Mouse (Mus musculus): ENCODE data around the gene Hist2h2ac. TPM values are rescaled to one million over a fixed set of nuclear protein-coding genes. Genes with fewer than 3 reads are reported as not detected.

Hist2h2ac gene
- polyA plus RNA-seq, 2 experiments from 2014 or later = 8.1 to 16.9 TPM

Other genes with a start within 250 kb of the Hist2h2ac start
- gene Plekho1, start 224.9 kb downstream of the Hist2h2ac start, polyA plus RNA-seq (2017; shearing (Covaris generic)) = 10 to 100 TPM; 11.5 to 14.0 TPM
- 10 to 100 TPM; 22.0 to 26.8 TPM for gene Vps45, start 162.4 kb downstream of the Hist2h2ac start, polyA plus RNA-seq (2017; shearing (Covaris generic))
- gene Otud7b, start 116.4 kb downstream of the Hist2h2ac start, polyA plus RNA-seq (2017; shearing (Covaris generic)) = 10 to 100 TPM; 16.6 to 20.0 TPM
- gene Mtmr11, start 58.9 kb downstream of the Hist2h2ac start, polyA plus RNA-seq (2017; shearing (Covaris generic)) = 1 to 10 TPM in 1 of 2 experiments, under 1 TPM in 1; 0.95 to 3.8 TPM
- 100 to 1,000 TPM; 127 to 153 TPM for gene Sf3b4, start 48.5 kb downstream of the Hist2h2ac start, polyA plus RNA-seq (2017; shearing (Covaris generic))
- 1 to 10 TPM; 2.4 to 2.7 TPM for gene Sv2a, start 39.7 kb downstream of the Hist2h2ac start, polyA plus RNA-seq (2017; shearing (Covaris generic))
- 10 to 100 TPM; 23.2 to 32.3 TPM for gene Bola1, start 1.2 kb downstream of the Hist2h2ac start, polyA plus RNA-seq (2017; shearing (Covaris generic))
- 1 to 10 TPM in 1 of 2 experiments, under 1 TPM in 1; 0.87 to 3.8 TPM for gene Hist2h2ab, start 1.0 kb downstream of the Hist2h2ac start, polyA plus RNA-seq (2017; shearing (Covaris generic))
- 1 to 10 TPM; 4.7 to 5.5 TPM for gene Hist2h2be, start 239 bp upstream of the Hist2h2ac start, polyA plus RNA-seq (2017; shearing (Covaris generic))
- gene Hist2h3c2, start 18.2 kb upstream of the Hist2h2ac start, polyA plus RNA-seq (2017; shearing (Covaris generic)) = 1 to 10 TPM in 1 of 2 experiments, under 1 TPM in 1; 0.34 to 1.4 TPM
- 100 to 1,000 TPM in 1 of 2 experiments, 10 to 100 TPM in 1; 64.9 to 115 TPM for gene Hist2h2aa2, start 19.4 kb upstream of the Hist2h2ac start, polyA plus RNA-seq (2017; shearing (Covaris generic))
- gene Hist2h2aa1, start 24.6 kb upstream of the Hist2h2ac start, polyA plus RNA-seq (2017; shearing (Covaris generic)) = 1 to 10 TPM in 1 of 2 experiments, not detected in 1; 1.5 TPM
- not detected for gene Hist2h3c1, start 25.8 kb upstream of the Hist2h2ac start, polyA plus RNA-seq (2017; shearing (Covaris generic))
- 1 to 10 TPM; 5.2 to 5.3 TPM for gene Hist2h4, start 42.4 kb upstream of the Hist2h2ac start, polyA plus RNA-seq (2017; shearing (Covaris generic))
- gene Hist2h3b, start 47.8 kb upstream of the Hist2h2ac start, polyA plus RNA-seq (2017; shearing (Covaris generic)) = 10 to 100 TPM in 1 of 2 experiments, 1 to 10 TPM in 1; 8.0 to 10.3 TPM
- 10 to 100 TPM in 1 of 2 experiments, 1 to 10 TPM in 1; 8.1 to 21.6 TPM for gene Hist2h2bb, start 48.9 kb upstream of the Hist2h2ac start, polyA plus RNA-seq (2017; shearing (Covaris generic))
- gene Fcgr1, start 73.1 kb upstream of the Hist2h2ac start, polyA plus RNA-seq (2017; shearing (Covaris generic)) = not detected
- gene BC107364, start 231.4 kb upstream of the Hist2h2ac start, polyA plus RNA-seq (2017; shearing (Covaris generic)) = 1 to 10 TPM in 1 of 2 experiments, not detected in 1; 1.5 TPM

Measured in inflammation-experienced regulatory T-cells (primary cell).